Mouse (Mus musculus) hematopoietic multipotent progenitor cell, adult 10-12 weeks (in vitro differentiated cells): ENCODE data around the gene Zzef1. TPM values are rescaled to one million over a fixed set of nuclear protein-coding genes. Genes with fewer than 3 reads are reported as not detected.

Source experiments
- polyA plus RNA-seq: library from polyadenylated mRNA; stranded (reverse); fragments of >175 nt; gene quantifications from 2 replicates; pipeline ENCODE4 v1.2.3, GENCODE M21; 2012; ENCODE audit warnings: low replicate concordance

Gene Zzef1
- polyA plus RNA-seq: 15.3 and 23.2 TPM in 2 replicates

DNA sequence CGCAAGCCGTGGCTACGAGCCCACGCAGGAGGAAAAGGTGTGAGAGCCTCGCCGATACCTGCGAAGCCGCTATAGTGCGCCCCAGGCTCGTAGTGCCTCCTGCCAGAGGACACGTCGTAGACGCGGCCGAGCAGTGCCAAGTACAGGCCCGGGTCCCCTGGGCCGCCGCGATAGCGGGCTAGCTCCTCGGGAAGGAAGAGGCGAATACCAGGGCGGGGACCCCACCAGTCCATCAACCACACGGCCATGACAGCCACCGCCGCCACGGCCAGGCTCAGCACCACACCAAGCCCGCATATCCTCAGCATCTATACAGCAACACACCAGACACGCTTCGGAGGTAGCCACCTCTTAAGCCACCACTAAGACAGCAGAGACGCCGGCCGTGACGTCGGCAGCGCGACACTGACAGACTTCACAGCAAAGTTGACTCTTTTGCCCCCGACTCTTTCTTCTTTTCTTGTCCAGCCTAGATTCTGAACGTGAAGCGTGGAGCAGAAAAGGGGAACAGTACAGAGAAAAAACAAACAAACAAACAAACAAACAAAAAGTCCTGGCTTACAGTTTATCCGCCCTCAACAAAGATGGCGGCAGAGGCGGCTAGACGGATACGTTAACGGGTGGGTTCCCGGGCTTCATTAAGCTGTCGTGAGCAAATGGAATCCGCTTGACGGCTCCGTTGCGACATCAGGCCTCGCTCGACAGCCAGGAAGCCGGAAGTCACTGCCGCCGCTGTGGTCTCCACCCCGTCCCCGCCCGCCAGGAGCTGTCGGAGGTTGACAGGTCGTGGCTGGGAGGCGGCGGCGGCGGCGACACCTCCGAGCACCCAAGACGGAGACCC lies at the start of gene Zzef1, which contains the start of gene Cyb5d2:
Gene Zzef1 (plus strand): TSS at position 772 of the 841 bp plus-strand sequence.
Gene Cyb5d2 (minus strand): TSS at position 688 of the 841 bp plus-strand sequence.

DNA sequence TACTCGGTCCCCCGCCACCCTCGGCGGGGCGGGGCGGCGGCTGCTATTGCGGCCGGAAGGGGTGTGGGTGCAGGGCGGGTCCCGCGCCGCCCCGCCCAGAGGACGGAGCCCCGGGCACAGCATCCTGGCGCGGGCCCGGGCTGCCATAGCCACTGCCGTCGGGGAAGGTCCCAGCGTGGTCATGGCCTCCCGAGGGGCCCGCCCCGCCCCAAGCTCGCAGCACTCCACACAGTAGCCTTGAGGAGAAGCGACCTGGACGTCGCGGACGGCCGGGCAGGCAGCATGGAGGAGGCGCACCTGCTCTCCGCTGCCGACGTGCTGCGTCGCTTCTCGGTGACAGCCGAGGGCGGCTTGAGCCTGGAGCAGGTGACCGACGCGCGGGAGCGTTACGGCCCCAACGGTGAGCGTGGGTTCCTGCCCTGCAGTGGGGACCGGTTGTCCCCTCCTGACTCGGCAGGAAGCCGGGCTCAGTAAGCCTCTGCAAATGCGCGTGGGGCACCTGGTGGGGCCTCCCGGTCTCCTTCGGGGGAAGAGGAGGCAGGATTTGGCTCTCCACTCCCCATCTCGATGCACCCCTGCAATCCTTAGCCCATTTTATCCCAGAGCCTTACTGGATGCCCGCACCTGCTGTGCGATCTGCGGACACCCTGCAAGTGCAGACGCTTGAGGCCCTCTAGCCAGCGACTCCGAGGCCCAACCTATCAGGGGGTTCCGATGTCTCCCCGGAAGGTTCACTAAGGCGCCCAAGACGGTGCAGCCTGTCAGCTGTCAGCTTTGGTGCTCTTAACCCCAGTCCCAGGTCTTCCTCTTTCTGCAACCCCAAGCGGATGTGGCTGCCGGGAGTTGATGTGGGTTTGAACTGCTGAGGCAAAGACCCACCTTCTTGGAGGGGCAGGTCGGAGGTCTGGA lies 165.3 kb downstream of the Zzef1 start, which contains the start of gene Atp2a3:
Gene Atp2a3 (plus strand): TSS at position 98 of the 909 bp plus-strand sequence.

Other genes starting within 250 kb of the Zzef1 start
- 22.8 and 35.3 TPM in 2 replicates for gene Spns3, start 245.7 kb upstream of the Zzef1 start, polyA plus RNA-seq
- 19.1 and 36.2 TPM in 2 replicates for gene Ube2g1, start 188.9 kb upstream of the Zzef1 start, polyA plus RNA-seq
- gene Ankfy1, start 106.2 kb upstream of the Zzef1 start, polyA plus RNA-seq: 12.7 and 21.6 TPM in 2 replicates
- 1.3 and 1.4 TPM in 2 replicates for gene Cyb5d2, start 84 bp upstream of the Zzef1 start, polyA plus RNA-seq
- gene Atp2a3, start 164.9 kb downstream of the Zzef1 start, polyA plus RNA-seq: 280 and 291 TPM in 2 replicates
- 0.67 and 1.9 TPM in 2 replicates for gene P2rx1, start 202.9 kb downstream of the Zzef1 start, polyA plus RNA-seq
- gene Camkk1, start 222.8 kb downstream of the Zzef1 start, polyA plus RNA-seq: 2.5 and 3.9 TPM in 2 replicates